17 mouse cellular contexts compared by ENCODE assay signal in genomic region chr2:120304113-120304512, GRCm38 (mm10). TPM values are rescaled to one million over a fixed set of nuclear protein-coding genes. Genes with fewer than 3 reads are reported as not detected.
"Had no signal": no experiment of that assay in that cellular context is flagged by ENCODE, and none has a peak within 500 bp of the region (broad histone marks: within the 10 kb centered on the region; RNA-seq: fewer than 3 reads in every experiment).

No protein-coding gene starts in this region.

- H3K27me3 ChIP-seq: kidney, embryonic 15.5 days; liver, embryonic 15.5 days; lung, embryonic 15.5 days; neural tube, embryonic 13.5 days; stomach, embryonic 15.5 days had no signal

- H3K9ac ChIP-seq: kidney, embryonic 15.5 days; liver, embryonic 15.5 days; lung, embryonic 15.5 days; neural tube, embryonic 13.5 days; stomach, embryonic 15.5 days had no signal

- H3K4me1 ChIP-seq: kidney, embryonic 15.5 days; limb, embryonic 10.5 days; liver, embryonic 15.5 days; lung, embryonic 15.5 days; midbrain, embryonic 10.5 days; neural tube, embryonic 13.5 days; stomach, embryonic 15.5 days had no signal

- ATAC-seq: intestine, embryonic 16.5 days had no signal

- H3K9me3 ChIP-seq: kidney, embryonic 15.5 days; limb, embryonic 10.5 days; liver, embryonic 15.5 days; lung, embryonic 15.5 days; midbrain, embryonic 10.5 days; neural tube, embryonic 13.5 days; stomach, embryonic 15.5 days had no signal

- H3K4me2 ChIP-seq: kidney, embryonic 15.5 days; liver, embryonic 11.5 days; liver, embryonic 15.5 days; lung, embryonic 15.5 days; neural tube, embryonic 13.5 days; stomach, embryonic 15.5 days had no signal

- DNase-seq: kidney, adult 2 months; kidney, postnatal 14 days; midbrain, embryonic 14.5 days; retina, postnatal 1 day; thymus, adult 2 months; thymus, postnatal 25 days had no signal

- H3K36me3 ChIP-seq: kidney, embryonic 15.5 days; limb, embryonic 10.5 days; liver, embryonic 15.5 days; lung, embryonic 15.5 days; midbrain, embryonic 10.5 days; neural tube, embryonic 13.5 days; stomach, embryonic 15.5 days had no signal

- H3K27ac ChIP-seq: kidney, embryonic 15.5 days; limb, embryonic 10.5 days; liver, embryonic 15.5 days; lung, embryonic 15.5 days; midbrain, embryonic 10.5 days; neural tube, embryonic 13.5 days; stomach, embryonic 15.5 days had no signal

- H3K4me3 ChIP-seq: kidney, embryonic 15.5 days; limb, embryonic 10.5 days; liver, embryonic 15.5 days; lung, embryonic 15.5 days; midbrain, embryonic 10.5 days; neural tube, embryonic 13.5 days; stomach, embryonic 15.5 days had no signal

RNA-seq across cellular contexts. Expression of gene Pla2g4f, which starts 9.9 kb away (rescaled TPM):
- polyA plus RNA-seq: kidney, embryonic 15.5 days; limb, embryonic 10.5 days; liver, embryonic 15.5 days; midbrain, embryonic 10.5 days; midbrain, embryonic 14.5 days; neural tube, embryonic 13.5 days had no signal

RNA-seq across cellular contexts. Expression of gene Pla2g4d, which starts 15.1 kb away (rescaled TPM):
- polyA plus RNA-seq: intestine, embryonic 16.5 days; kidney, adult 2 months; large intestine, adult 2 months; liver, embryonic 11.5 days; liver, embryonic 15.5 days; lung, embryonic 15.5 days; midbrain, embryonic 14.5 days; stomach, embryonic 15.5 days had no signal

RNA-seq across cellular contexts. Expression of gene Pla2g4e, which starts 59.0 kb away (rescaled TPM):
- polyA plus RNA-seq: large intestine, adult 2 months; limb, embryonic 10.5 days; liver, embryonic 11.5 days; liver, embryonic 15.5 days; spleen, adult 2 months had no signal
